Mouse (Mus musculus): ENCODE measurements at regions not wholly inside any gene's neighbourhood (a gene's known extent, or its start where the extent isn't known, plus 50 kb on each side); places are given as distances from the start of the nearest gene placed in this dataset.

DNA sequence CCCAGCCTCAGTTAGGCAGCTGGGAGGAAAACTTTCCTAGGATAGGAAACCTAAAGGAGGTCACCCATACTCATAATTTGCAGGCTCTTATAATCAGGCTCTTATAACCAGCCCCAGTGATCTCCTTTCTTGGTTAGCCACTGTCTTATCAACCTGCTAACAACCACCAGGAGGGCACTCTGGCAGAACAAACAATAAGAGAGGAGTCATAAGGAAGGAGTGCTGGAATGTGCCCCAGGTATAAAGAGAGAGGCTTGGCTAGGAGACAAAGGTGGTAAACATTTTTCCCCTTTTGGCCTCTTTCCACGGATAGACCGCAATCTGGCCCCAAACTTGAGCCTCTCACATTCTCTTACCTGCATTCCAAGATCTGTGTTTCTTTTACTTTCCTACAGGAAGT is 189.4 kb upstream of the Acvr2a start:
- TF ChIP-seq CTCF (IDR thresholded peaks at IDR 0.05; ENCODE audit: borderline replicate concordance, insufficient read depth, low read depth, low read length): no peak
- no peak for TF ChIP-seq POLR2A (IDR thresholded peaks at IDR 0.05; ENCODE audit: borderline replicate concordance, insufficient read depth, low read length)
